Mouse (Mus musculus) MEL (cell line): Measurements from ENCODE around the gene Ncs1.

Experiments
- CTCF ChIP-seq, 3 experiments: IDR thresholded peaks in 2 of 3; conservative IDR thresholded peaks in 1 of 3; 2 replicates each; pipeline ENCODE4 v1.5.1; 2011 to 2012; ENCODE audit warnings: low read length in 3 of 3, low read depth in 2 of 3, mild to moderate bottlenecking in 2 of 3, improper control_type of control experiment in 1 of 3, inconsistent platforms in 1 of 3, mixed read lengths in 1 of 3, moderate library complexity in 1 of 3; ENCODE audit not compliant: control insufficient read depth in 1 of 3, insufficient read depth in 1 of 3, poor library complexity in 1 of 3, severe bottlenecking in 1 of 3
- GATA1 ChIP-seq: IDR thresholded peaks from 2 replicates; pipeline ENCODE4 v1.6.1; 2011; ENCODE audit warnings: low read depth, low read length, improper control_type of control experiment
- JUND ChIP-seq: IDR thresholded peaks from 2 replicates; pipeline ENCODE4 v1.6.1; 2011; ENCODE audit warnings: low read depth, mild to moderate bottlenecking, improper control_type of control experiment, low read length
- MAFK ChIP-seq: IDR thresholded peaks from 2 replicates; pipeline ENCODE4 v1.6.1; 2011; ENCODE audit warnings: low read depth, mild to moderate bottlenecking, low read length, improper control_type of control experiment, borderline replicate concordance
- MAZ ChIP-seq: IDR thresholded peaks from 2 replicates; pipeline ENCODE4 v1.6.1; 2012; ENCODE audit warnings: low read depth, mild to moderate bottlenecking, inconsistent platforms, low read length, improper control_type of control experiment
- MEF2A ChIP-seq: IDR thresholded peaks from 2 replicates; pipeline ENCODE4 v1.6.1; 2014; ENCODE audit warnings: low read depth, mild to moderate bottlenecking, inconsistent platforms, low read length, improper control_type of control experiment; ENCODE audit not compliant: poor library complexity, insufficient replicate concordance, severe bottlenecking; ENCODE audit errors: extremely low read depth
- POLR2A ChIP-seq, 2 experiments: IDR thresholded peaks; 2 replicates each; pipeline ENCODE4 v1.6.1; 2011 to 2012; ENCODE audit warnings: low read length in 2 of 2, mild to moderate bottlenecking in 2 of 2, control low read depth in 1 of 2, improper control_type of control experiment in 1 of 2, low read depth in 1 of 2, moderate library complexity in 1 of 2; ENCODE audit not compliant: control insufficient read depth in 1 of 2, insufficient read depth in 1 of 2, poor library complexity in 1 of 2
- POLR2AphosphoS5 ChIP-seq: IDR thresholded peaks from 2 replicates; pipeline ENCODE4 v1.6.1; 2012; ENCODE audit warnings: low read depth, borderline replicate concordance, mild to moderate bottlenecking, inconsistent platforms, low read length, moderate library complexity, mixed read lengths
- SMC3 ChIP-seq: IDR thresholded peaks from 2 replicates; pipeline ENCODE4 v1.6.1; 2011; ENCODE audit warnings: low read depth, low read length, improper control_type of control experiment
- TAL1 ChIP-seq: IDR thresholded peaks from 2 replicates; pipeline ENCODE4 v1.6.1; 2012; ENCODE audit warnings: mild to moderate bottlenecking, inconsistent platforms, low read length, moderate library complexity, mixed read lengths
- TBP ChIP-seq: IDR thresholded peaks from 2 replicates; pipeline ENCODE4 v1.8.0; 2011; ENCODE audit warnings: low read depth, low read length, improper control_type of control experiment
- ZC3H11A ChIP-seq: IDR thresholded peaks from 2 replicates; pipeline ENCODE4 v1.6.1; 2012; ENCODE audit warnings: low read depth, mild to moderate bottlenecking, inconsistent platforms, low read length, improper control_type of control experiment
- ZNF384 ChIP-seq: IDR thresholded peaks from 2 replicates; pipeline ENCODE4 v1.6.1; 2012; ENCODE audit warnings: low read depth, mild to moderate bottlenecking, inconsistent platforms, low read length, improper control_type of control experiment

GRCm38 (mm10) chr2:31296395-31296794 lies 50.8 kb downstream of the Ncs1 start:
- no peak for TF ChIP-seq GATA1
- TF ChIP-seq SMC3, result no peak
- no peak for TF ChIP-seq POLR2A (IDR thresholded peaks at IDR 0.05; ENCODE audit: control insufficient read depth in 1 of 2, insufficient read depth in 1 of 2, low read depth in 1 of 2, low read length in 2 of 2, poor library complexity in 1 of 2)
- no peak for TF ChIP-seq MAZ
- no peak for TF ChIP-seq CTCF (IDR thresholded peaks at IDR 0.05 in 2 of 3, conservative IDR thresholded peaks at IDR 0.05 in 1 of 3; ENCODE audit: control insufficient read depth in 1 of 3, insufficient read depth in 1 of 3, low read depth in 2 of 3, low read length in 3 of 3, poor library complexity in 1 of 3, severe bottlenecking in 1 of 3)
- TF ChIP-seq JUND, result no peak
- TF ChIP-seq TBP, result no peak
- TF ChIP-seq MAFK, result no peak
- TF ChIP-seq MEF2A, result no peak
- no peak for TF ChIP-seq POLR2AphosphoS5
- TF ChIP-seq ZNF384, result no peak
- TF ChIP-seq TAL1, result no peak
- TF ChIP-seq ZC3H11A, result no peak
